Mouse (Mus musculus): Measurements from ENCODE around the gene Hapln4.

DNA sequence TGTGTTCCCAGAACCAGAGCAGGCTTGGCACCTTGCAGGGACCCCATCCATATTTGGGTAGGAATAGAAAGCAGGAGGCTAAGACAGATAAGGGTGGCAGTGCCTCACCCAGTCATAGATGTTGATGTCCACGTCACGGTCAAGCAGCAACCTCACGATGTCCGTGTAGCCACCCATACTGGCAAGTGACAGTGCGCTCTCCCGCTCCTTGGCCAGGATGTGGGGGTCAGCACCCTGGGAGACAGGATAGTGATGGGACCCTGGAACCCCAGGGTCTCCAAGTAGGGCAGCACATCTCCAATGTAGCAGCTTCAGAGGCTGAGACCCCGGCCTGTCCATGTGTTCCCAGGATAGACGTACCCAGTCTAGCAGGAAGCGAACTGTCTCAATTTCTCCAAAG is 51.7 kb downstream of the Hapln4 start:
- TF ChIP-seq CTCF (IDR thresholded peaks at IDR 0.05; ENCODE audit: borderline replicate concordance, insufficient read depth, low read length) (no peak), POLR2A (IDR thresholded peaks at IDR 0.05; ENCODE audit: low read depth, low read length) (no peak)
